Mouse (Mus musculus) hindbrain, embryonic 10.5 days (tissue): Measurements from ENCODE around the gene Hoxc11. TPM values are rescaled to one million over a fixed set of nuclear protein-coding genes. Genes with fewer than 3 reads are reported as not detected.

ENCODE experiments used
- DNase-seq: peaks from one replicate; pipeline ENCODE4 v3.0.0-alpha.2; 2017; ENCODE audit warnings: low spot score
- H3K27ac ChIP-seq: fragments of 300-500 bp; sonication (generic); 2 replicates; pipeline ENCODE4 v1.5.1; 2016; ENCODE audit warnings: mild to moderate bottlenecking, moderate library complexity
- H3K27me3 ChIP-seq: fragments of 300-500 bp; sonication (generic); 2 replicates; pipeline ENCODE4 v1.6.1; 2016; ENCODE audit warnings: mild to moderate bottlenecking; ENCODE audit not compliant: poor library complexity, insufficient read depth, severe bottlenecking
- H3K36me3 ChIP-seq: fragments of 300-500 bp; sonication (generic); 2 replicates; pipeline ENCODE4 v1.6.1; 2016; ENCODE audit warnings: mild to moderate bottlenecking, moderate library complexity
- H3K4me1 ChIP-seq: fragments of 300-500 bp; sonication (generic); replicated peaks from 2 replicates; pipeline ENCODE4 v1.6.1; 2016; ENCODE audit warnings: mild to moderate bottlenecking
- H3K4me3 ChIP-seq: fragments of 300-500 bp; sonication (generic); 2 replicates; pipeline ENCODE4 v1.5.1; 2016; ENCODE audit warnings: mild to moderate bottlenecking, moderate library complexity
- H3K9me3 ChIP-seq: fragments of 300-500 bp; sonication (generic); 2 replicates; pipeline ENCODE4 v1.6.1; 2016; ENCODE audit warnings: mild to moderate bottlenecking, moderate library complexity
- WGBS: fragments of 180-500 bp; shearing (Covaris S2); methylation state at CpG from one replicate; pipeline ENCODE4 v1.1.7; 2016; 5-methylcytosine and 5-hydroxymethylcytosine counted together
- polyA plus RNA-seq: library from polyadenylated mRNA; unstranded; fragments of >200 nt; fragmentation: Nextera tagmentation; extraction: Ambion mirVana; gene quantifications from 2 replicates; pipeline ENCODE4 v1.2.1, GENCODE M21; 2016

Gene Hoxc11
- polyA plus RNA-seq, 1 experiment from 2014 or later = not detected

GRCm38 (mm10) chr15:102999955-103000354 lies 45.7 kb downstream of the Hoxc11 start:
- H3K27ac ChIP-seq = no peak overlapping the region
- under 1% methylated on average over 10 of the region's 11 CpGs for WGBS
- DNase-seq = no peak
- H3K4me1 ChIP-seq = peaks cover 9% of the 10 kb centered on the region
- peaks cover 100% of the 10 kb centered on the region for H3K27me3 ChIP-seq
- no peak overlapping the region for H3K4me3 ChIP-seq
- no peaks in the 10 kb centered on the region for H3K36me3 ChIP-seq
- H3K9me3 ChIP-seq = no peaks in the 10 kb centered on the region

GRCm38 (mm10) chr15:103000501-103000901 lies 46.3 kb downstream of the Hoxc11 start:
- H3K4me1 ChIP-seq = peaks cover 9% of the 10 kb centered on the region
- DNase-seq = no peak
- H3K4me3 ChIP-seq = no peak overlapping the region
- WGBS = under 1% methylated on average over 24 of the region's 24 CpGs
- H3K27ac ChIP-seq = no peak overlapping the region
- H3K9me3 ChIP-seq = no peaks in the 10 kb centered on the region
- no peaks in the 10 kb centered on the region for H3K36me3 ChIP-seq
- peaks cover 100% of the 10 kb centered on the region for H3K27me3 ChIP-seq

- Histone ChIP-seq H3K36me3 (no peaks in the 10 kb centered on the region), H3K27me3 (peaks cover 100% of the 10 kb centered on the region), H3K27ac (no peak overlapping the region), H3K4me3 (no peak overlapping the region), H3K9me3 (no peaks in the 10 kb centered on the region), H3K4me1 (peaks cover 9% of the 10 kb centered on the region)
- DNase-seq = no peak
- WGBS = 6% methylated on average over 2 of the region's 2 CpGs
Observed at GRCm38 (mm10) chr15:103001370-103001769, 47.1 kb downstream of the Hoxc11 start.

- H3K4me1 ChIP-seq = peaks cover 9% of the 10 kb centered on the region
- H3K4me3 ChIP-seq = no peak overlapping the region
Observed at GRCm38 (mm10) chr15:103002156-103002555, 47.9 kb downstream of the Hoxc11 start.

GRCm38 (mm10) chr15:103002821-103003448 lies 48.7 kb downstream of the Hoxc11 start:
- Histone ChIP-seq H3K27me3 (peaks cover 100% of the 10 kb centered on the region), H3K27ac (no peak overlapping the region), H3K9me3 (no peaks in the 10 kb centered on the region), H3K36me3 (no peaks in the 10 kb centered on the region), H3K4me3 (no peak overlapping the region), H3K4me1 (peaks cover 9% of the 10 kb centered on the region)
- DNase-seq = no peak
- 2% methylated on average over 13 of the region's 13 CpGs for WGBS

More at GRCm38 (mm10) chr15:103002156-103002555, 47.9 kb downstream of the Hoxc11 start:
- H3K27me3 ChIP-seq = peaks cover 100% of the 10 kb centered on the region
- H3K36me3 ChIP-seq = no peaks in the 10 kb centered on the region
- 3% methylated on average over 4 of the region's 4 CpGs for WGBS
- H3K27ac ChIP-seq = no peak overlapping the region
- H3K9me3 ChIP-seq = no peaks in the 10 kb centered on the region
- no peak for DNase-seq

GRCm38 (mm10) chr15:103005308-103005707 lies 51.1 kb downstream of the Hoxc11 start:
- no peaks in the 10 kb centered on the region for H3K4me1 ChIP-seq
- WGBS = under 1% methylated on average over 17 of the region's 17 CpGs
- H3K36me3 ChIP-seq = no peaks in the 10 kb centered on the region
- no peak for DNase-seq
- peaks cover 100% of the 10 kb centered on the region for H3K27me3 ChIP-seq
- no peak overlapping the region for H3K4me3 ChIP-seq
- no peaks in the 10 kb centered on the region for H3K9me3 ChIP-seq
- no peak overlapping the region for H3K27ac ChIP-seq

GRCm38 (mm10) chr15:103005797-103006196 lies 51.6 kb downstream of the Hoxc11 start:
- no peaks in the 10 kb centered on the region for H3K9me3 ChIP-seq
- no peak overlapping the region for H3K27ac ChIP-seq
- H3K4me1 ChIP-seq = no peaks in the 10 kb centered on the region
- no peak for DNase-seq
- peaks cover 100% of the 10 kb centered on the region for H3K27me3 ChIP-seq
- no peak overlapping the region for H3K4me3 ChIP-seq
- H3K36me3 ChIP-seq = no peaks in the 10 kb centered on the region
- WGBS = 1% methylated on average over 5 of the region's 5 CpGs

- WGBS = 12% methylated on average over 1 of the region's 1 CpGs
- Histone ChIP-seq H3K4me3 (no peak overlapping the region), H3K4me1 (no peaks in the 10 kb centered on the region)
Observed at GRCm38 (mm10) chr15:103006326-103006725, 52.1 kb downstream of the Hoxc11 start.

More at GRCm38 (mm10) chr15:103006326-103006725, 52.1 kb downstream of the Hoxc11 start:
- Histone ChIP-seq H3K9me3 (no peaks in the 10 kb centered on the region), H3K27ac (no peak overlapping the region), H3K27me3 (peaks cover 100% of the 10 kb centered on the region), H3K36me3 (no peaks in the 10 kb centered on the region)
- DNase-seq = no peak

Other genes starting within 250 kb of the Hoxc11 start
- 32.1 and 38.5 TPM in 2 replicates for gene Calcoco1, start 232.2 kb upstream of the Hoxc11 start, polyA plus RNA-seq
- gene Hoxc13, start 33.3 kb upstream of the Hoxc11 start, polyA plus RNA-seq = 0.09 and 0.16 TPM in 2 replicates
- not detected in 2 replicates for gene Hoxc12, start 17.7 kb upstream of the Hoxc11 start, polyA plus RNA-seq
- not detected in 2 replicates for gene Hoxc10, start 12.4 kb downstream of the Hoxc11 start, polyA plus RNA-seq
- gene Hoxc5, start 13.0 kb downstream of the Hoxc11 start, polyA plus RNA-seq = 0.37 and 10.8 TPM in 2 replicates
- gene Hoxc9, start 22.0 kb downstream of the Hoxc11 start, polyA plus RNA-seq = not detected in 2 replicates
- gene Hoxc8, start 36.2 kb downstream of the Hoxc11 start, polyA plus RNA-seq = not detected in 2 replicates
- gene Hoxc6, start 43.8 kb downstream of the Hoxc11 start, polyA plus RNA-seq = not detected in 2 replicates
- 1.5 and 29.6 TPM in 2 replicates for gene Hoxc4, start 64.5 kb downstream of the Hoxc11 start, polyA plus RNA-seq
- 24.3 TPM in 2 replicates for gene Smug1, start 212.7 kb downstream of the Hoxc11 start, polyA plus RNA-seq